Mouse (Mus musculus) cerebellum, adult 2 months (tissue): ENCODE measurements around the gene Mtss1l. TPM values are rescaled to one million over a fixed set of nuclear protein-coding genes. Genes with fewer than 3 reads are reported as not detected.

Experiments
- DNase-seq, 2 experiments: peaks; one replicate each; pipeline ENCODE4 v3.0.0; 2021
- H3K27ac ChIP-seq: fragments of 200-500 bp; 2 replicates; pipeline ENCODE4 v1.5.1; 2012; ENCODE audit warnings: low read length, control low read depth, inconsistent platforms; ENCODE audit not compliant: insufficient read depth
- H3K27me3 ChIP-seq: fragments of 200-500 bp; 2 replicates; pipeline ENCODE4 v1.6.1; 2012; ENCODE audit warnings: inconsistent platforms, mild to moderate bottlenecking, low read length, moderate library complexity; ENCODE audit not compliant: control insufficient read depth, insufficient read depth
- H3K4me1 ChIP-seq: fragments of 200-500 bp; 2 replicates; pipeline ENCODE4 v1.6.1; 2011; ENCODE audit warnings: low read length; ENCODE audit not compliant: control insufficient read depth, insufficient read depth
- H3K4me3 ChIP-seq: fragments of 200-500 bp; replicated peaks from 2 replicates; pipeline ENCODE3; 2011; ENCODE audit warnings: mild to moderate bottlenecking, low read depth, low read length, control low read depth; ENCODE audit not compliant: insufficient read depth
- CTCF ChIP-seq: fragments of 200-500 bp; IDR thresholded peaks from 2 replicates; pipeline ENCODE4 v1.5.1; 2011; ENCODE audit warnings: low read depth, mild to moderate bottlenecking, control low read depth, low read length, moderate library complexity, borderline replicate concordance; ENCODE audit not compliant: insufficient read depth
- POLR2A ChIP-seq: fragments of 200-500 bp; IDR thresholded peaks from 2 replicates; pipeline ENCODE4 v1.6.1; 2011; ENCODE audit warnings: low read length, control low read depth, borderline replicate concordance; ENCODE audit not compliant: insufficient read depth
- WGBS: fragments of 180-500 bp; shearing (Covaris S2); methylation state at CpG from one replicate; pipeline ENCODE4 v1.1.7; 2018; 5-methylcytosine and 5-hydroxymethylcytosine counted together
- polyA plus RNA-seq: library from polyadenylated mRNA; depleted of rRNA; stranded (reverse); fragments of >200 nt; gene quantifications from 2 replicates; pipeline ENCODE4 v1.2.3, GENCODE M21; 2012

Mtss1l gene
- polyA plus RNA-seq, 1 experiment: 257 TPM

DNA sequence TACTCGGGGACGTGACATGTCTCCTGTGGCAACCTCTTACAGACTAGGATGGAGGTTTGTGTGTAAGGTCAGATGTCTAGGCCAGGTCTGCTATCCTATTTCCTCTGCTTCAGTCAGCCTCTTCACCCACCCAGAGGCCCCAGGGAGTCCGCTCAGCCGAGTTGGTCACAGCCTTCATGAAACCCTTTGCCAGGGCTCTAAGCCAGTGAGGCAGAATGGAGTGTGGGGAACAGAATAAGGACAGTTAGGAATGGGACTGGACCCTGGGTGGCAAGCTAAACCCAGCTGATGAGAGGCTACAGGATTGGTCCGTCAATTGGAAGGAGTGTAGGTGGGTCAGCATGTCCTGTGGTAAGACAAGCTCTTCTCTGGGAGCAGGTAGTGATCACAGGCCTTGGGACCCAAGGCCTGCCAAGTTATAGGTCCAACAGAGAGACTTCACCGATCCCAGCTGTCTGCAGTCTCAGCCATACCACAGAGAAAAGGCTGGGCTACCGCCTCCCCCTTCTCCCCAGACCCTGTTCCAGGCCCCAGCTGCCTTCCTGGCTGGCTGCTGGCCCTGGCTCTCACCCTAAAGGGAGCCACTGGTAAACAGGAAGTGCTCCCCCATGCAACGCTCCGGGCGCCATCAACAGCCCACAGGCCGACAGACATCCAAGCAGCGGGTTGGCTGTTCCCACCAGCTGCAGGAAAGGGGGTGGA, 2.2 kb upstream of the Mtss1l start:
- peak overlapping the region; percentile 84 for H3K27ac ChIP-seq

DNA sequence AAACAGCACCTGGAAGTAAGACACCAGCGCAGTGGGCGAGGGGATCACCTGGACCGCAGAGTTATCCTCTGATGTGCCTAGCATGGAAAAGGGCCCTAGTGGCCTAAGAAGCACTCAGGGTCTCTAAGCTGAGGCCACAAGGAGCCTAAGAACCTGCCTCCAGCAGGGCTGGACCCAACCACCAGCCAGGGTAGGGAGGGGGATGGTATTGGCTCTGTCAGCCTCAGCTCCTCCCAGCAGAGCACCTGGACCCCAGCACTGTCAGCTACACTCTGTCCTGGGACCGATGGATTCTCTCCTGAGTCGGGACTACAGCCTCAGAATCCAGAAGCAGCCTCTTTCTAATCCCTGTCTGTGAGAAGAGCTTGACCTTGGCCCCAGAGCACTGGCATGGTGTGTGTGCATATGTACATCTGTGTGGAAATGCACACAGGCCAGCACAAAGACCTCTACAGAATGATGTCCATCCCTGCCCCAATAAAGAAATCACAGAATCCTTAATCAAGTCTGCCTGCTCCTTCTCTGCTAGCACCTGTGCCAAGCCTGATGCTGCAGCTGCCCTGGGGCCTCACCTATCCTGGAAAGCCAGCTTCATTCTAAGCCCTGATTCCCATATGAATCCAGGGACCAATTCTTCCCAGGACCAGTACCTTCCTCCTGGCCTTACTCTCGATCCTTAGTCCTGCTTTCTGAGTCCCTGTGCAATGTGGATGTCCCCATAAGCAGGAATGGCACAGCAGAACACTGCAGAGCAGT, 1.2 kb upstream of the Mtss1l start:
- Histone ChIP-seq H3K27ac (peak overlapping the region; percentile 84), H3K4me1 (peaks cover 65% of the 10 kb centered on the region), H3K27me3 (no peaks in the 10 kb centered on the region), H3K4me3 (peak overlapping the region; percentile 77)
- WGBS: 52% methylated on average over 6 of the region's 6 CpGs
- peak in 1 of 2 experiments; percentile 61 for DNase-seq
- TF ChIP-seq CTCF: no peak
- TF ChIP-seq POLR2A: no peak

More for the DNA sequence above, 2.2 kb upstream of the Mtss1l start:
- no peaks in the 10 kb centered on the region for H3K27me3 ChIP-seq
- H3K4me3 ChIP-seq: no peak overlapping the region
- no peak for TF ChIP-seq POLR2A
- TF ChIP-seq CTCF: no peak
- 22% methylated on average over 12 of the region's 12 CpGs for WGBS
- DNase-seq: peak; percentile 56 to 59
- peaks cover 66% of the 10 kb centered on the region for H3K4me1 ChIP-seq

DNA sequence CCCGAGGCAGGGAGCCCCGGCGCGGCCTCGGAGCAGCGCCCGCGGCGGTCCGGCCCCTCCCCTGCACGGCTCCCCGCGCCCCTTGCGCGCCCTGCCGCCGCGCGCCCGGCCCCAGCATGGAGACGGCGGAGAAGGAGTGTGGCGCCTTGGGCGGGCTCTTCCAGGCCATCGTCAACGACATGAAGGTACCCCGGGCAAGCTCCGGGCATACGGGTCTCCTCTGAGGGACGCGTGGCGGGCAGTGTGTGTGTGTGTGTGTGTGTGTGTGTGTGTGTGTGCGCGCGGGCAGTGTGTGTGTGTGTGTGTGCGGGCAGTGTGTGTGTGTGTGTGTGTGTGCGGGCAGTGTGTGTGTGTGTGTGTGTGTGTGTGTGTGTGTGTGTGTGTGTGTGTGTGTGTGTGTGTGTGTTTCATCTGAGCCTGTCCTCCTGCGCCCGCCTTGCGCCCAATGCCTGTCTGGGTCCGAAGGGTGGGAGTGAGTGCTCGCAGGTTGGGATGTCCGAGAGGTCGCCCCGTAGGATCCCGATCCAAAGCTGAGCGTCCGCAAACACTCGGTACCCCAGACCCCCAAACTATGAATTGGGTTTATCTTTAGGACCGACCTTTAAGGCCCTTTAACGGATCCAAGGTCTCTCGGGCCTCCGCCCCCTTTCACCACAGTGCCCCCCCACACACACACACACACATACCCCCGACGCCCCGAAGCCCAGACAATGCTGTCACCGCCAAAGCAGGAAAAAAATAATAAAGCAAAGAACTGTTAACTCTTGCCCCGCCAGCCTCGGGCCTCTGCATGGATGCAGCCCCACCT, 534 bp downstream of the Mtss1l start:
- peak overlapping the region; percentile 84 for H3K27ac ChIP-seq
- H3K4me3 ChIP-seq: peak overlapping the region; percentile 77
- WGBS: under 1% methylated on average over 48 of the region's 59 CpGs
- H3K27me3 ChIP-seq: no peaks in the 10 kb centered on the region
- peak; percentile 62 to 74 for DNase-seq
- peaks cover 63% of the 10 kb centered on the region for H3K4me1 ChIP-seq
- TF ChIP-seq POLR2A (no peak), CTCF (no peak)

DNA sequence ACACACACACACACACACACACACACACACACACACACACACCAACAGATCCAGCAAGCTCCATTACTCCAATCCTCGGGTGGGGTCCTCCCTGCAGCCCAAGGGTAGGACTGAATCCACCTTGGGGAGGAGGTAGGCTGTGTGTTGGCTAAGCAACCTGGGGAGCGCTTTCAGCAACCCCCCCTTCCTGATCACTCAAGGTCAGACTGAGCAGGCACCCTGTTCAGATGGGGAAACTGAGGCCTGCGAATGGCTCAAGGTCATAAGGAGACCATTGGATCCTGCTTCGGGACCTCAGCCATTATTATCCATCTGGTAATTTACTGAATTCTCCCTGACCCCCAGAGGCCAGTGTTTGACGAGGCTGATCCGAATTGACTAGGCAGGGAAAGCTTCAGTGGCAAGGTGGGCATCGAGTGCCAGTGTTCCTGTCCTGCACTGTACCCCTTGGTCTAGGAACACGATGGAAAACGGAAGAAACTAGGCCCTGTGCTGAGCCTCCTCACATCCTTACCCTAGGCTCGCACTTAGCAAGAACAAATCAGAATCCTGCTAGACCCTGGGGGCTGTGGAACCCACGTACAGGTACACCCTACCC, 1.2 kb downstream of the Mtss1l start:
- H3K4me1 ChIP-seq: peaks cover 65% of the 10 kb centered on the region
- DNase-seq: no peak
- 10% methylated on average over 11 of the region's 11 CpGs for WGBS
- H3K27ac ChIP-seq: peak overlapping the region; percentile 84
- peak overlapping the region; percentile 77 for H3K4me3 ChIP-seq
- no peak for TF ChIP-seq CTCF
- no peak for TF ChIP-seq POLR2A
- no peaks in the 10 kb centered on the region for H3K27me3 ChIP-seq

DNA sequence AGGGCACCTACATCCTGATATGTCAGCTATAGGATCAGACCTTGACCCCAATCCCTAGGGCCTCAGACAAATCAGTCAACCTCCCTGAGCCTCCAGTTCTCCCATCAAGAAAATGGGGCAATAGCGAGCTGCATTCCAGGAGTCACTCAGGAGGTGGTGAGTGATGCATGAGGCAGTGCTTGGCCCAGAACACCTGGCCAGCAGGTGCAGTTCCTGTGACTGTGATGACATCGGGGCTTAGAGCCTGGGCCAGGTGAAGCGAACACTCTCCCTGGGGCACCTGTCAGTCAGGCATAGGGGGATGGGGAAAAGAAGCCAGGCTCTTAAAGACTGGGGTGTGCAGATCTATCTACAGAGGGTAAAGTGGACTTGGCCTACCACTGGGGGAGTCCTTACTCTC, 3.2 kb downstream of the Mtss1l start:
- WGBS: 5% methylated on average over 3 of the region's 3 CpGs
- Histone ChIP-seq H3K4me3 (peak overlapping the region; percentile 34), H3K27me3 (no peaks in the 10 kb centered on the region), H3K27ac (peak overlapping the region; percentile 72), H3K4me1 (peaks cover 50% of the 10 kb centered on the region)
- no peak for DNase-seq
- TF ChIP-seq POLR2A: no peak
- TF ChIP-seq CTCF: no peak

DNA sequence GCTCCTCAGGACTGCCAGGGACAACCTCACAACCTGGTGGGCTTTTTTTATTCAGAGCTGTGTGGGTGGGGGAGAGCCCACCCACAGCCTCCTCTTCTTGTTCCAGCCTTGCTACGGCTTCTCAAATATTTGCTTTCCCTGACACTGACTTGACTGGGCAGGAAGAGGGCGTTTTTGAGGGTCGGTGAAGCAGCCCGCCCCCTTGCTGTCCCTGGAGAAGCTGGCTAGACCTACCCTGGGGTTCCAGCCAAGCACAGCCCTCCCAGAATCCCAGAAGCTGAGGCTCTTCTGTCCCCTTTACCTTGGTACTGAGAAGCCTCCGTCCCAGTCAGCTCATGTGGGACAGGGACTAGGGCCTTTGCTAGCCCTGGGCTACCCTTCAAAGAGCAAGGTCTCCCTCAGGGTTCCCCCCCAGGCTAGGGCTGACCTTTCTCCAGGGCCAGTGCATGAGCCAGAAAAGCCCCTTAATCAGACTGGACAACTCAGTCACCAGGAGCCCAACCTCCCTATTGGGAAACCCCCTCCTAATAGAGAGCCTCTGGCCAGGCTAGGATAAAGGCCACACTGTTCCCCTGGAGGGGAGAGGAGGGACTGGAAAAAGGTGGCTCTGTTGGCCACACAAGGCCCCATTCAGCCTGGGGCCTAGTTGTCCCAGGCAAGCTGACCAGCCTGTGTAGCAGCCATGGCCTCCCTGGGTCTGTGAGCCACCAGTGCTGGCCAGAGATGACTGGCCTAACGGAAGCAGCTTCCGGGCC, 4.0 kb downstream of the Mtss1l start:
- Histone ChIP-seq H3K4me1 (peaks cover 43% of the 10 kb centered on the region), H3K4me3 (no peak overlapping the region), H3K27ac (peak overlapping the region; percentile 72), H3K27me3 (no peaks in the 10 kb centered on the region)
- WGBS: 10% methylated on average over 7 of the region's 7 CpGs
- no peak for TF ChIP-seq CTCF
- TF ChIP-seq POLR2A: no peak
- no peak for DNase-seq
